Mouse (Mus musculus) hindbrain, embryonic 12.5 days (tissue): ENCODE measurements at regions not wholly inside any gene's neighbourhood (a gene's known extent, or its start where the extent isn't known, plus 50 kb on each side); places are given as distances from the start of the nearest gene placed in this dataset.

ENCODE experiments used
- ATAC-seq: fragments of 200-750 bp; cut with Nextera tagmentation; 2 replicates; pipeline ENCODE4 v1.8.0; 2017; ENCODE audit warnings: moderate TSS enrichment; ENCODE audit not compliant: low FRiP score
- H3K27ac ChIP-seq: fragments of 300-500 bp; sonication (generic); 2 replicates; pipeline ENCODE4 v1.5.1; 2016; ENCODE audit warnings: mild to moderate bottlenecking
- H3K27me3 ChIP-seq: fragments of 300-500 bp; sonication (generic); 2 replicates; pipeline ENCODE4 v1.6.1; 2016; ENCODE audit warnings: mild to moderate bottlenecking
- H3K36me3 ChIP-seq: fragments of 300-500 bp; sonication (generic); 2 replicates; pipeline ENCODE4 v1.6.1; 2016; ENCODE audit warnings: mild to moderate bottlenecking
- H3K4me1 ChIP-seq: fragments of 300-500 bp; sonication (generic); 2 replicates; pipeline ENCODE4 v1.6.1; 2016
- H3K4me2 ChIP-seq: fragments of 300-500 bp; sonication (generic); replicated peaks from 2 replicates; pipeline ENCODE4 v1.6.1; 2016; ENCODE audit warnings: mild to moderate bottlenecking
- H3K4me3 ChIP-seq: fragments of 300-500 bp; sonication (generic); 2 replicates; pipeline ENCODE4 v1.5.1; 2016; ENCODE audit warnings: mild to moderate bottlenecking
- H3K9ac ChIP-seq: fragments of 300-500 bp; sonication (generic); 2 replicates; pipeline ENCODE4 v1.6.1; 2016; ENCODE audit warnings: mild to moderate bottlenecking, moderate library complexity
- H3K9me3 ChIP-seq: fragments of 300-500 bp; sonication (generic); replicated peaks from 2 replicates; pipeline ENCODE4 v1.6.1; 2016; ENCODE audit warnings: mild to moderate bottlenecking
- WGBS: fragments of 180-500 bp; shearing (Covaris S2); methylation state at CpG from one replicate; pipeline ENCODE4 v1.1.7; 2016; 5-methylcytosine and 5-hydroxymethylcytosine counted together

GRCm38 (mm10) chr2:45212833-45213232 lies 95.6 kb upstream of the Zeb2 start:
- Histone ChIP-seq H3K9ac (no peak overlapping the region), H3K9me3 (no peaks in the 10 kb centered on the region), H3K36me3 (no peaks in the 10 kb centered on the region), H3K27me3 (no peaks in the 10 kb centered on the region), H3K27ac (no peak overlapping the region), H3K4me1 (no peaks in the 10 kb centered on the region), H3K4me2 (no peak overlapping the region), H3K4me3 (no peak overlapping the region)
- no peak for ATAC-seq
- 81% methylated on average over 2 of the region's 2 CpGs for WGBS

- no peak overlapping the region for H3K4me3 ChIP-seq
- H3K9me3 ChIP-seq: no peaks in the 10 kb centered on the region
- no peaks in the 10 kb centered on the region for H3K27me3 ChIP-seq
- no peaks in the 10 kb centered on the region for H3K4me1 ChIP-seq
- H3K36me3 ChIP-seq: no peaks in the 10 kb centered on the region
- no peak overlapping the region for H3K9ac ChIP-seq
- no peak overlapping the region for H3K27ac ChIP-seq
- 93% methylated on average over 6 of the region's 6 CpGs for WGBS
- H3K4me2 ChIP-seq: no peak overlapping the region
- ATAC-seq: no peak
Measured at GRCm38 (mm10) chr2:45208526-45208925, 91.3 kb upstream of the Zeb2 start.

- Histone ChIP-seq H3K9ac (no peak overlapping the region), H3K27ac (no peak overlapping the region), H3K4me2 (no peak overlapping the region), H3K27me3 (no peaks in the 10 kb centered on the region), H3K9me3 (no peaks in the 10 kb centered on the region), H3K4me1 (no peaks in the 10 kb centered on the region), H3K4me3 (no peak overlapping the region), H3K36me3 (no peaks in the 10 kb centered on the region)
- ATAC-seq: no peak
- 55% methylated on average over 6 of the region's 6 CpGs for WGBS
Measured at GRCm38 (mm10) chr2:45205756-45206155, 88.6 kb upstream of the Zeb2 start.

- WGBS: 71% methylated on average over 3 of the region's 3 CpGs
- Histone ChIP-seq H3K9ac (no peak overlapping the region), H3K36me3 (no peaks in the 10 kb centered on the region), H3K9me3 (no peaks in the 10 kb centered on the region), H3K4me2 (no peak overlapping the region), H3K4me3 (no peak overlapping the region), H3K4me1 (no peaks in the 10 kb centered on the region), H3K27ac (no peak overlapping the region), H3K27me3 (no peaks in the 10 kb centered on the region)
- no peak for ATAC-seq
Measured at GRCm38 (mm10) chr2:45205211-45205610, 88.0 kb upstream of the Zeb2 start.

- no peaks in the 10 kb centered on the region for H3K9me3 ChIP-seq
- no peaks in the 10 kb centered on the region for H3K4me1 ChIP-seq
- ATAC-seq: no peak
- H3K27me3 ChIP-seq: no peaks in the 10 kb centered on the region
- H3K4me3 ChIP-seq: no peak overlapping the region
- no peak overlapping the region for H3K27ac ChIP-seq
- H3K36me3 ChIP-seq: no peaks in the 10 kb centered on the region
- no peak overlapping the region for H3K9ac ChIP-seq
- WGBS: 74% methylated on average over 13 of the region's 13 CpGs
- no peak overlapping the region for H3K4me2 ChIP-seq
Measured at GRCm38 (mm10) chr2:45197955-45198631, 80.9 kb upstream of the Zeb2 start.

- no peaks in the 10 kb centered on the region for H3K27me3 ChIP-seq
- H3K27ac ChIP-seq: no peak overlapping the region
- WGBS: 73% methylated on average over 10 of the region's 10 CpGs
- no peaks in the 10 kb centered on the region for H3K9me3 ChIP-seq
- no peak overlapping the region for H3K4me3 ChIP-seq
- no peaks in the 10 kb centered on the region for H3K4me1 ChIP-seq
- ATAC-seq: no peak
- H3K36me3 ChIP-seq: no peaks in the 10 kb centered on the region
- H3K9ac ChIP-seq: no peak overlapping the region
- H3K4me2 ChIP-seq: no peak overlapping the region
Measured at GRCm38 (mm10) chr2:45197342-45197741, 80.1 kb upstream of the Zeb2 start.

GRCm38 (mm10) chr2:45196511-45196910 lies 79.3 kb upstream of the Zeb2 start:
- no peak overlapping the region for H3K4me3 ChIP-seq
- H3K4me2 ChIP-seq: no peak overlapping the region
- WGBS: 90% methylated on average over 4 of the region's 4 CpGs
- no peaks in the 10 kb centered on the region for H3K27me3 ChIP-seq
- ATAC-seq: no peak
- no peak overlapping the region for H3K27ac ChIP-seq
- no peaks in the 10 kb centered on the region for H3K36me3 ChIP-seq
- H3K9ac ChIP-seq: no peak overlapping the region
- no peaks in the 10 kb centered on the region for H3K9me3 ChIP-seq
- H3K4me1 ChIP-seq: no peaks in the 10 kb centered on the region

GRCm38 (mm10) chr2:45194335-45194734 lies 77.1 kb upstream of the Zeb2 start:
- Histone ChIP-seq H3K36me3 (no peaks in the 10 kb centered on the region), H3K27ac (no peak overlapping the region), H3K9ac (no peak overlapping the region), H3K4me2 (no peak overlapping the region), H3K9me3 (no peaks in the 10 kb centered on the region), H3K4me3 (no peak overlapping the region), H3K4me1 (no peaks in the 10 kb centered on the region), H3K27me3 (no peaks in the 10 kb centered on the region)
- WGBS: 74% methylated on average over 7 of the region's 7 CpGs
- no peak for ATAC-seq

GRCm38 (mm10) chr2:45185621-45185999 lies 68.4 kb upstream of the Zeb2 start:
- H3K9me3 ChIP-seq: no peaks in the 10 kb centered on the region
- no peak overlapping the region for H3K4me3 ChIP-seq
- peaks cover 16% of the 10 kb centered on the region for H3K4me1 ChIP-seq
- H3K4me2 ChIP-seq: 0 out of 2 replicates have a peak overlapping the region, but pooled peaks have one; percentile 46
- no peak overlapping the region for H3K9ac ChIP-seq
- ATAC-seq: no peak
- H3K36me3 ChIP-seq: no peaks in the 10 kb centered on the region
- peak overlapping the region; percentile 49; the same call in 1 of the 2 replicates for H3K27ac ChIP-seq
- no peaks in the 10 kb centered on the region for H3K27me3 ChIP-seq

- Histone ChIP-seq H3K4me3 (no peak overlapping the region), H3K9me3 (no peaks in the 10 kb centered on the region), H3K4me2 (peak overlapping the region; percentile 46), H3K27ac (peak overlapping the region; percentile 49), H3K27me3 (no peaks in the 10 kb centered on the region), H3K4me1 (peaks cover 16% of the 10 kb centered on the region), H3K9ac (0 out of 2 replicates have a peak overlapping the region, but pooled peaks have one; percentile 13), H3K36me3 (no peaks in the 10 kb centered on the region)
- no peak for ATAC-seq
- WGBS: 8% methylated on average over 18 of the region's 18 CpGs
Measured at GRCm38 (mm10) chr2:45184704-45185620, 67.8 kb upstream of the Zeb2 start.

GRCm38 (mm10) chr2:45184149-45184548 lies 67.0 kb upstream of the Zeb2 start:
- H3K27ac ChIP-seq: no peak overlapping the region
- 19% methylated on average over 6 of the region's 6 CpGs for WGBS
- H3K27me3 ChIP-seq: no peaks in the 10 kb centered on the region
- no peaks in the 10 kb centered on the region for H3K9me3 ChIP-seq
- peaks cover 16% of the 10 kb centered on the region for H3K4me1 ChIP-seq
- no peak overlapping the region for H3K4me3 ChIP-seq
- H3K9ac ChIP-seq: no peak overlapping the region
- no peak for ATAC-seq
- H3K36me3 ChIP-seq: no peaks in the 10 kb centered on the region
- no peak overlapping the region for H3K4me2 ChIP-seq

GRCm38 (mm10) chr2:45182876-45183275 lies 65.7 kb upstream of the Zeb2 start:
- Histone ChIP-seq H3K27ac (no peak overlapping the region), H3K27me3 (no peaks in the 10 kb centered on the region), H3K9ac (no peak overlapping the region), H3K4me1 (peaks cover 18% of the 10 kb centered on the region), H3K36me3 (no peaks in the 10 kb centered on the region), H3K9me3 (no peaks in the 10 kb centered on the region), H3K4me3 (no peak overlapping the region), H3K4me2 (no peak overlapping the region)
- ATAC-seq: no peak
- 56% methylated on average over 1 of the region's 1 CpGs for WGBS
